ENCODE assay signal across 25 mouse cellular contexts in genomic region chr4:52917311-52917688, GRCm38 (mm10). TPM values are rescaled to one million over a fixed set of nuclear protein-coding genes. Genes with fewer than 3 reads are reported as not detected.
"Had no signal": no experiment of that assay in that cellular context is flagged by ENCODE, and none has a peak within 500 bp of the region (broad histone marks: within the 10 kb centered on the region; RNA-seq: fewer than 3 reads in every experiment).

No protein-coding gene starts in this region.

- H3K9me3 ChIP-seq: lung, embryonic 15.5 days; midbrain, embryonic 13.5 days; midbrain, embryonic 15.5 days; neural tube, embryonic 12.5 days had no signal

- H3K4me1 ChIP-seq: lung, embryonic 15.5 days; megakaryocyte, embryonic 14.5 days; midbrain, embryonic 13.5 days; midbrain, embryonic 15.5 days; neural tube, embryonic 12.5 days had no signal

- H3K4me3 ChIP-seq: lung, embryonic 15.5 days; megakaryocyte, embryonic 14.5 days; midbrain, embryonic 13.5 days; midbrain, embryonic 15.5 days; neural tube, embryonic 12.5 days had no signal

- DNase-seq: lung, adult 2 months; lung, postnatal 14 days; lung, postnatal 36 days; right cerebral cortex, postnatal 14 days; thymus, adult 18-20 months; thymus, postnatal 14 days; thymus, postnatal 36 days had no signal

- H3K27ac ChIP-seq: liver, embryonic 14.5 days; lung, embryonic 15.5 days; macrophage; midbrain, embryonic 13.5 days; midbrain, embryonic 15.5 days; neural tube, embryonic 12.5 days had no signal

- ATAC-seq: lung, postnatal 0 days; midbrain, embryonic 13.5 days; midbrain, embryonic 15.5 days had no signal

- H3K36me3 ChIP-seq: lung, embryonic 15.5 days; midbrain, embryonic 13.5 days; midbrain, embryonic 15.5 days; neural tube, embryonic 12.5 days had no signal

- H3K27me3 ChIP-seq: lung, embryonic 15.5 days; megakaryocyte, embryonic 14.5 days; midbrain, embryonic 13.5 days; midbrain, embryonic 15.5 days; neural tube, embryonic 12.5 days had no signal

RNA-seq across cellular contexts. Expression of gene Olfr272, which starts 1.7 kb away (rescaled TPM):
- total RNA-seq: midbrain, postnatal 0 days; monocyte, adult 5-6 weeks; neutrophil, adult 5-6 weeks had no signal
- polyA plus RNA-seq: liver, embryonic 16.5 days; lung, adult 2 months; lung, embryonic 15.5 days; lung, postnatal 0 days; macrophage; midbrain, embryonic 11.5 days; midbrain, embryonic 13.5 days; midbrain, embryonic 15.5 days; midbrain, postnatal 0 days; neural tube, embryonic 12.5 days; neural tube, embryonic 14.5 days; spleen, adult 2 months; stomach, embryonic 14.5 days; stomach, embryonic 16.5 days; thymus, postnatal 0 days had no signal

RNA-seq across cellular contexts. Expression of gene Olfr270, which starts 47.0 kb away (rescaled TPM):
- total RNA-seq: midbrain, postnatal 0 days; monocyte, adult 5-6 weeks; neutrophil, adult 5-6 weeks had no signal
- polyA plus RNA-seq: liver, embryonic 14.5 days; liver, embryonic 16.5 days; lung, adult 2 months; lung, embryonic 15.5 days; lung, postnatal 0 days; macrophage; midbrain, embryonic 11.5 days; midbrain, embryonic 13.5 days; midbrain, embryonic 15.5 days; midbrain, postnatal 0 days; neural tube, embryonic 12.5 days; neural tube, embryonic 14.5 days; spleen, adult 2 months; stomach, embryonic 14.5 days; stomach, embryonic 16.5 days; thymus, postnatal 0 days had no signal

RNA-seq across cellular contexts. Expression of gene Olfr273, which starts 58.3 kb away (rescaled TPM):
- total RNA-seq: midbrain, postnatal 0 days; monocyte, adult 5-6 weeks; neutrophil, adult 5-6 weeks had no signal
- polyA plus RNA-seq: liver, embryonic 14.5 days; liver, embryonic 16.5 days; lung, adult 2 months; lung, embryonic 15.5 days; lung, postnatal 0 days; macrophage; midbrain, embryonic 11.5 days; midbrain, embryonic 13.5 days; midbrain, embryonic 15.5 days; midbrain, postnatal 0 days; neural tube, embryonic 12.5 days; neural tube, embryonic 14.5 days; spleen, adult 2 months; stomach, embryonic 14.5 days; stomach, embryonic 16.5 days; thymus, postnatal 0 days had no signal
